Mouse (Mus musculus): ENCODE measurements around the gene Spns1.
A peak's percentile ranks its signal among the peaks of the same experiment; 100 is the strongest.
"Not testable (repeated sequence)": the region's sequence is repeated elsewhere in the genome, so short reads cannot be mapped to it uniquely, and the experiment has no call there.

The Spns1 gene

DNA sequence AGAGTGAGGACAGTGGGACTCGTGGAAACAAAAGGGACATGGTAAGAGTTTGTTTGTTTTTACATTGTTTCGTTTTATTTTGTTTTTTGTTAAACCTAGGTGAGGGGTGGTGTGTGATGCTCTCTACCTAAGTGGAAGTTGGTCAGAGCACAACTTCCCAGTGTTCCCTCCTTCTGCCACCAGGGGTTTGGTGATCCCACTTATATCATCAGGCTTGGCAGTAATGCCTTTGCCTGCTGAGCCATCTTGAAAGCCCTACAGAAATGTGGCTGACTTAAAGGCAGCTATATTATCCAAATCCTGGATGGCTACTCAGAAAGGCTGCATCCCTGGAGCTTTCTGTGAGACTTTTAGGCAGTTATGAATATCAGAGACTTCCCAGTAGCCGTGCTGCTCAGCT is 44.6 kb downstream of the Spns1 start:
- DNase-seq = no peak

DNA sequence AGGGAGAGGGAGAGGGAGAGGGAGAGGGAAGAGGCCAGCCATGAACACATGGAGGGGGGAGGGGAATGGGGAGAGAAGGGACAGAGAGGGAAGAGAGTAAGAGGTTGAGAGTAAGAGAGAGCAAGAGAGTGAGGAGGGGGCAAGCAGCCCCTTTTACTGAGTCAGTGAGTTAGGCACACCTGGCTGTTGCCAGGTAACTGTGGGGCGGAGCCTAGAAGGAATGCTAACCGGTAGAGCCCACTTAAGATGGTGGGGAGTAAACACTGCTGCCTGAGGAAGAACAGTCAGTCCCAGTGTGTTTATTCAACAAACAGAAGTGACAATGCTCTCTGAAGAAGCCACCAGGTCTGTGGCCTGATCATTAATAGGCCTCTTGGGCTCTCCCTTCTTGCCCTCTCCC is 46.6 kb downstream of the Spns1 start:
- no peak for DNase-seq

DNA sequence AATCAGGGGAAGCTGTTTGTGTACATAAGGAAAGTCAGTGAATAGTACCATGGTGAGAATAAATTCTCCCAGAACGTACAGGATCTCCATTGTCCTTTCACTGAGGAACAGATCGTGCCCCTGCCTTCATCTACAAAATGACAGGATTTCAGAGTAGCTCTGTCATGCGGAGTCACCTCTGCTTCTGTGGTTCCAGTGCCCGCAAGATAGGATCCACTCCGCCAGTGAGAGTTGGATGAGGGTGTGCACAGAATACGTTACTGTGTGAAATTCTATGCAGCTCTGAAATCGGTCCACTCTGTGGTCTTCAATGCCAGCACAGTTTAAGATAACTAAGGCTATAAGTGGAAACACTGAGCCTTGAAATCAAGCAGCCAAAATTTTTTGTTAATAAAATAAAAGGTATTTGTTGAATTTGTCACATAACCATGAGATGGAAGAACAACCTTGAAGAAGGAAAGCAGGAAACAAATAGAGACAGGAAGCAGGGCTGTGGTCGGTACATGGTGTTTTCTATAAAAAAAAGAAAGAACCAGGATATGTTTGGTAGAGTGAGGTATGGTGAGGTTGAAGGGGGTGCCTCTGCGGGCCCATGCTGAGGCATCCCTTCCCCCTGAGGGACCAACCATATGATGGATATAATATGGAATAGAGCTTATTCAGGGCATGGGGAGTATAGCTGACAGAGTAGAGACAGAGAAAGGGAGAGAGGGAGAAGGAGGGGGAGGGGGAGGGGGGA is 47.2 kb downstream of the Spns1 start:
- DNase-seq = no peak

DNA sequence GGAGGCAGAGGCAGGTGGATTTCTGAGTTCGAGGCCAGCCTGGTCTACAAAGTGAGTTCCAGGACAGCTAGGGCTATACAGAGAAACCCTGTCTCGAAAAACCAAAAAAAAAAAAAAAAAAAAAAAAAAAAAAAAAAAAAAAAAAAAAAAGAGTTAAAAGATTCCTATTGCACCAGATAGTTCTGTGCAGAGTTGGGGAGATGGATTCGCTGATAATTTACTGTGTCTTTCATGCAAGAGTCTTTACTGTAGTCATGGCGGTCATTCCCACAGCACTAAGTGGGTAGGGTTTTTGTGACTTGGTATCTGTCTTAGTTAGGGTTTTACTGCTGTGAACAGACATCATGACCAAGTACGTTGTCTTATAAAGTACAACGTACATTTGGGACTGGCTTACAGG is 48.4 kb downstream of the Spns1 start:
- DNase-seq = not testable (repeated sequence)

DNA sequence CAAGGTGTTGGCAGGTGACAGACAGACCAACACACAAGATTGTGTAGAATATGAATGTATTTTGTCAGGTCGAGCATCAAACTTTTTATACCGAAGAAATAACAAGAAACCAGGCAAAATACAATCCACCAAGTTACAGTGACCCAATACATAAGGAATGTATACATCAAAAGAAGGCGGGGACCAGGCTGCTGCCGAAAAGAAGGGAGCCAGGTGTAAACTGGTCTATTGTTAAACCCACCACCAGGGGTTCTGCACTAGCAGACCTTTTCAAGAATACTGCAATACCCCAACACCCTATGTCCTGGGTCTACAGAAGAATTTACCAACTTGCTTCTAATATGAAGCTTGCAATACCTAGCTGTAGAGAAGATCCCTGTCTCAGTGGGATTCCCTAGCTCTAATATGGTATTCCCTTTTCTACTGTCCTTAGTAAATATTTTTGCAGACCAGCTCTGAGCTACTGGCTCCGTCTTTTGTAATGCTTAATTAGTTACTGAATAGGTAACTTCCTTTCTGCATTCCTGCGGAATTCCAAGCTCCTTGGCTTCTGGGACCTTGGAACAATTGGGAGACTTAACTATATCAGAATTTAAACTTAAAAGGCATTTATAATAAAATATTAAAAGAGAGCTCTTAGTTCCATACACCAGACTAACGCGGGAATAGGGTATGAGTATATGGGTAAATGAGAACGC is 51.5 kb downstream of the Spns1 start:
- DNase-seq = not testable (repeated sequence)

DNA sequence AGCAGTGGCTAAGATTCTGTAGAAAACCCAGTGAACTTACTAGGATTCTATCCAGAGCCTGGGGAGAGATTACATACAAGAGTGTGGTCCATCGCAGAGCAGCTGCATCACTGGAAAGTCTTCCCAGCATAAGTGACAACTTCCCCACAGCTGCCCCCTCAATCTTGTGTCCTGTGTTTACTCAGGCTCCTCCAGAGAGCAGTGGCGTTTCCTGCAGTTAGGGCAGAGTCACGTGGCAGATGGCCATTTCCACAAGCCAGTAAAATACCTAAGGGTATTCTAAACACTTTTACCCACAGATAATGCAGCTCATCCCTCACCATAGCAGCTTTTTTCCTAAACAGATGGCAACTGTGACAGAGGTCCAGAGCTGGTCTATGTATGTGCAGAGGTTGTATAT is 52.5 kb downstream of the Spns1 start:
- no peak for DNase-seq

DNA sequence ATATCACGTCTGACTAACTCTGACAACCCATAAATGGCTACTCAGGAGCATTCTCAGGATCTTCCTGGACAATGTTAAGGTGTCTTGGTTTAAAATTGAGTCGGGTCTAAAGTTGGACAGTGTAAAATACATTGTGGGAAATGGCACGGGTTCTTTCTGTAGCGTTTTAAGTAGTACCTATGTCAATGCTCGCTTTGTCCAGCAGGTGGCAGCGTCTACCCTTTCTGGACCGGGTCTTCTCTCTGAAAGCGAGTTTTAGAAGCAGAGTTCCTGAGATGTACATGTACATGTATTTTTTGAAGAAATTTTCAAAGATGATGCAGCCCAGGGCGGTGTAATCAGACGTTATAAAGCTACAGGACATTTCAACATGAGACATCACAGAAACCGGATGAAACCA is 53.5 kb downstream of the Spns1 start:
- DNase-seq = peak; percentile 61
